Mouse (Mus musculus) lung, postnatal 0 days (tissue): ENCODE results near the gene Noxa1. TPM values are rescaled to one million over a fixed set of nuclear protein-coding genes. Genes with fewer than 3 reads are reported as not detected.
A peak's percentile ranks its signal among the peaks of the same experiment; 100 is the strongest.

Experiments used
- ATAC-seq: fragments of 200-750 bp; cut with Nextera tagmentation; 2 replicates; pipeline ENCODE4 v1.8.0; 2017; ENCODE audit warnings: moderate library complexity
- DNase-seq: peaks from one replicate; pipeline ENCODE4 v3.0.0-alpha.2; 2016; ENCODE audit warnings: low spot score
- H3K27ac ChIP-seq: fragments of 300-500 bp; sonication (generic); 2 replicates; pipeline ENCODE4 v1.5.1; 2014; ENCODE audit warnings: antibody characterized with exemption, mild to moderate bottlenecking, low read length, mixed read lengths
- H3K27me3 ChIP-seq: fragments of 300-500 bp; sonication (generic); replicated peaks from 2 replicates; pipeline ENCODE4 v1.6.1; 2014; ENCODE audit warnings: low read length, mixed read lengths; ENCODE audit not compliant: insufficient read depth
- H3K36me3 ChIP-seq: fragments of 300-500 bp; sonication (generic); 2 replicates; pipeline ENCODE4 v1.6.1; 2014; ENCODE audit warnings: low read length, mixed read lengths; ENCODE audit not compliant: insufficient read depth
- H3K4me1 ChIP-seq: fragments of 300-500 bp; sonication (generic); 2 replicates; pipeline ENCODE4 v1.6.1; 2014; ENCODE audit warnings: antibody characterized with exemption, low read depth, low read length, mixed read lengths; ENCODE audit not compliant: insufficient read depth
- H3K4me2 ChIP-seq: fragments of 300-500 bp; sonication (generic); replicated peaks from 2 replicates; pipeline ENCODE4 v1.6.1; 2014; ENCODE audit warnings: low read depth, mild to moderate bottlenecking, low read length, moderate library complexity, mixed read lengths
- H3K4me3 ChIP-seq: fragments of 300-500 bp; sonication (generic); 2 replicates; pipeline ENCODE4 v1.5.1; 2014; ENCODE audit warnings: low read depth, low read length
- H3K9ac ChIP-seq: fragments of 300-500 bp; sonication (generic); replicated peaks from 2 replicates; pipeline ENCODE4 v1.6.1; 2014; ENCODE audit warnings: low read depth, mild to moderate bottlenecking
- H3K9me3 ChIP-seq: fragments of 300-500 bp; sonication (generic); 2 replicates; pipeline ENCODE4 v1.6.1; 2016; ENCODE audit warnings: low read length, mixed read lengths
- CTCF ChIP-seq: IDR thresholded peaks from 2 replicates; pipeline ENCODE4 v1.5.1; 2016; ENCODE audit warnings: antibody characterized with exemption, mild to moderate bottlenecking
- EP300 ChIP-seq: IDR thresholded peaks from 2 replicates; pipeline ENCODE4 v1.6.1; 2016; ENCODE audit warnings: antibody characterized with exemption, mild to moderate bottlenecking, control low read depth
- WGBS: fragments of 180-500 bp; shearing (Covaris S2); extraction: QIAGEN DNeasy Blood & Tissue Kit; methylation state at CpG from one replicate; pipeline ENCODE4 v1.1.7; 2014; 5-methylcytosine and 5-hydroxymethylcytosine counted together
- polyA plus RNA-seq: library from polyadenylated mRNA; unstranded; fragments of >200 nt; fragmentation: Nextera tagmentation; extraction: Ambion mirVana; gene quantifications from 2 replicates; pipeline ENCODE4 v1.2.1, GENCODE M21; 2015

Gene Noxa1
- polyA plus RNA-seq, 1 experiment from 2014 or later, result 14.6 TPM

GRCm38 (mm10) chr2:25106045-25106444, 11.1 kb upstream of the Noxa1 start:
- Histone ChIP-seq H3K27me3 (no peaks in the 10 kb centered on the region), H3K9ac (no peak overlapping the region), H3K36me3 (no peaks in the 10 kb centered on the region), H3K27ac (peak overlapping the region; percentile 57; the same call in 1 of the 2 replicates), H3K9me3 (no peaks in the 10 kb centered on the region), H3K4me1 (peaks cover 17% of the 10 kb centered on the region; the same call in 1 of the 2 replicates), H3K4me3 (no peak overlapping the region), H3K4me2 (no peak overlapping the region)
- TF ChIP-seq EP300 (0 out of 2 replicates have a peak, but pooled peaks have one; percentile 45), CTCF (no peak)
- DNase-seq (peak; percentile 43), ATAC-seq (peak; percentile 21; the same call in 1 of the 2 replicates)
- 23% methylated on average over 3 of the region's 3 CpGs for WGBS

DNA sequence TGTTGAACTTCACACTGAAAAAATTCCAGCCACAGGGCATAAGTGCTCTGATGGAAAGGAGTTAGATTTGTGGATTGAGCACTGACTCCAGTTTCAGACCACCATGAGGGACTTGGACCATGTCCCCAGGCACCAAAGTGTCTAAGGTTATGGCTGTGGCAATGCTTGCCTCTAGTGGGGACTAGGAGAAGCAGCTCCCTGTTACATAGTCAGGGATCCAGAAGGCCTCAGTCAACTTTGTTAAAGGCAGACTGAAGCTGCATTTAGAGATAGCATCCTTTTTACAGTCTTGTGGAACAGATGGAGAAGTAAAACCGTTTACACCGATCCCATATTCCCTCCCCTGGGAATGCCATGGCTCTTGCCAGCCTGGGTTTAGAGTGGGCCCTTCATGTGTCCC, 9.2 kb upstream of the Noxa1 start:
- 0 out of 2 replicates have a peak overlapping the region, but pooled peaks have one; percentile 6 for H3K27ac ChIP-seq
- H3K27me3 ChIP-seq, result no peaks in the 10 kb centered on the region
- H3K4me2 ChIP-seq, result no peak overlapping the region
- H3K9me3 ChIP-seq, result no peaks in the 10 kb centered on the region
- H3K4me3 ChIP-seq, result no peak overlapping the region
- ATAC-seq (no peak), DNase-seq (no peak)
- WGBS, result 91% methylated on average over 2 of the region's 2 CpGs
- no peaks in the 10 kb centered on the region for H3K36me3 ChIP-seq
- H3K4me1 ChIP-seq, result peaks cover 7% of the 10 kb centered on the region; the same call in 1 of the 2 replicates
- no peak for TF ChIP-seq CTCF
- no peak for TF ChIP-seq EP300
- no peak overlapping the region for H3K9ac ChIP-seq

GRCm38 (mm10) chr2:25099703-25100102, 4.8 kb upstream of the Noxa1 start:
- ATAC-seq, result no peak
- TF ChIP-seq CTCF (no peak), EP300 (no peak)
- DNase-seq, result no peak
- H3K36me3 ChIP-seq, result no peaks in the 10 kb centered on the region
- no peaks in the 10 kb centered on the region for H3K4me1 ChIP-seq
- H3K9me3 ChIP-seq, result no peaks in the 10 kb centered on the region
- H3K27ac ChIP-seq, result no peak overlapping the region
- H3K27me3 ChIP-seq, result no peaks in the 10 kb centered on the region
- H3K4me2 ChIP-seq, result no peak overlapping the region
- H3K9ac ChIP-seq, result no peak overlapping the region
- no peak overlapping the region for H3K4me3 ChIP-seq
- WGBS, result 66% methylated on average over 3 of the region's 3 CpGs

- Histone ChIP-seq H3K9ac (no peak overlapping the region), H3K4me2 (no peak overlapping the region), H3K4me1 (no peaks in the 10 kb centered on the region), H3K36me3 (no peaks in the 10 kb centered on the region), H3K4me3 (no peak overlapping the region), H3K9me3 (no peaks in the 10 kb centered on the region), H3K27me3 (no peaks in the 10 kb centered on the region), H3K27ac (no peak overlapping the region)
- ATAC-seq, result peak; percentile 62
- TF ChIP-seq CTCF (peak; percentile 72), EP300 (no peak)
- peak; percentile 73 for DNase-seq
- WGBS, result 40% methylated on average over 5 of the region's 5 CpGs
Measured at GRCm38 (mm10) chr2:25098956-25099355, 4.0 kb upstream of the Noxa1 start.

DNA sequence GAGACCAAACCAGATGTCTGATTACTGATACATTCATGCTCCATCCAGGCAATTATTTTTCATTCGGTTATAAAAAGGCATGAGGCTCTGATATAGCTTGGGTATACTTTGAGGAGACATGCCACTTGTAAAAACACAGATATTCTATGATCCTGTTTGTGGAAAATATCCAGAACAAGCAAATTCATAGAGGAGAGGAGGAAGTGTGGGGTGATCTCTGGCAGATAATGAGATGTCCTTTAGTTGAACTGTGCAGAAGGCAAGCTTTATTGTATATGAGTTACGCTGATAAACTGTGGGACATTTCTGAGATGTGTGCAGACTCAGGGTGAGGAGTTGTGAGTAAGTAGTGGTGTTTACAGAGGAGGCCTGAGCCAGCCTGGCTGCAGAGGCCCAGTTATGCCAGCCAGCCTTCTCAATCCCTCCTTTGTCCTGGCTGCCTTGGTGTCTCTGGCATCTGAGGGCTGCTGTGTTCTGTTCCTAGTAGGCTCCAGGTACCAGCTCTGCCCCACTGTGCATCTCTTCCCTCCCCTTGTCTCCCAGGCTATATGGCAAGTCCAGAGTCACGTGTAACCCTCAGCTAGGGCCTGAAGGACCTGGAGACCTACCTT, 3.2 kb upstream of the Noxa1 start:
- H3K4me1 ChIP-seq, result no peaks in the 10 kb centered on the region
- no peak overlapping the region for H3K4me3 ChIP-seq
- ATAC-seq, result no peak
- no peak for TF ChIP-seq EP300
- no peak for TF ChIP-seq CTCF
- no peaks in the 10 kb centered on the region for H3K36me3 ChIP-seq
- H3K9ac ChIP-seq, result no peak overlapping the region
- H3K27me3 ChIP-seq, result no peaks in the 10 kb centered on the region
- H3K27ac ChIP-seq, result no peak overlapping the region
- DNase-seq, result no peak
- no peaks in the 10 kb centered on the region for H3K9me3 ChIP-seq
- H3K4me2 ChIP-seq, result no peak overlapping the region
- 65% methylated on average over 3 of the region's 3 CpGs for WGBS

DNA sequence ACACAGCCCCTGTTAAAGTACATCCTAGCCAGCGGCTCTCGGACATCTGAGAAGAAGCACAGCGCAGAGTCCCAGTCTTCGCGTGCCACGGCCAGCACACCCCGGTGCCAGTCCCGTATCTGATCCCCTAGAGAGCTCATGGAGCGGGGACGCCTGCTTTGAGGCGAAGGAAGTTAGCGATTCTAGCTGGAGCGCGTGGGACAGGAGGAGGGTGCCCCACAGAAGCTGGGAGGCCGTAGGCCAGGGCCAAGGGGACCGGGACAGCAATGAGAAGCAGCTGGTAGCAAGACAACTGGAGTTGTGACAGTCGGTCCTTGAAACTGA, 202 bp downstream of the Noxa1 start:
- H3K9ac ChIP-seq, result no peak overlapping the region
- peak; percentile 42 for ATAC-seq
- TF ChIP-seq CTCF, result no peak
- no peak for TF ChIP-seq EP300
- H3K27me3 ChIP-seq, result no peaks in the 10 kb centered on the region
- no peaks in the 10 kb centered on the region for H3K36me3 ChIP-seq
- peak overlapping the region; percentile 37 for H3K4me2 ChIP-seq
- no peak overlapping the region for H3K27ac ChIP-seq
- H3K4me3 ChIP-seq, result no peak overlapping the region; the same call in 1 of the 2 replicates
- WGBS, result 38% methylated on average over 17 of the region's 17 CpGs
- H3K9me3 ChIP-seq, result no peaks in the 10 kb centered on the region
- DNase-seq, result no peak
- no peaks in the 10 kb centered on the region for H3K4me1 ChIP-seq

- ATAC-seq (no peak), DNase-seq (no peak)
- H3K9me3 ChIP-seq, result no peaks in the 10 kb centered on the region
- H3K27ac ChIP-seq, result no peak overlapping the region
- H3K4me3 ChIP-seq, result no peak overlapping the region
- 69% methylated on average over 3 of the region's 3 CpGs for WGBS
- peaks cover 3% of the 10 kb centered on the region; the same call in 1 of the 2 replicates for H3K4me1 ChIP-seq
- H3K27me3 ChIP-seq, result no peaks in the 10 kb centered on the region
- H3K36me3 ChIP-seq, result no peaks in the 10 kb centered on the region
- no peak overlapping the region for H3K9ac ChIP-seq
- no peak overlapping the region for H3K4me2 ChIP-seq
- TF ChIP-seq CTCF, result no peak
- no peak for TF ChIP-seq EP300
Measured at GRCm38 (mm10) chr2:25088636-25089035, 6.3 kb downstream of the Noxa1 start.
